Mouse (Mus musculus): ENCODE results near the gene Rbms3.

Gene Rbms3

GRCm38 (mm10) chr9:116701511-116702179 lies 928.1 kb downstream of the Rbms3 start:
- DNase-seq = no peak

GRCm38 (mm10) chr9:116688615-116689014 lies 941.1 kb downstream of the Rbms3 start:
- DNase-seq = no peak

GRCm38 (mm10) chr9:116677142-116677541 lies 952.6 kb downstream of the Rbms3 start:
- DNase-seq = no peak

GRCm38 (mm10) chr9:116676445-116676844 lies 953.3 kb downstream of the Rbms3 start:
- DNase-seq = no peak

GRCm38 (mm10) chr9:116674191-116674590 lies 955.5 kb downstream of the Rbms3 start:
- no peak for DNase-seq

GRCm38 (mm10) chr9:116661026-116661425 lies 968.7 kb downstream of the Rbms3 start:
- no peak for DNase-seq

GRCm38 (mm10) chr9:116659936-116660335 lies 969.8 kb downstream of the Rbms3 start:
- no peak for DNase-seq

GRCm38 (mm10) chr9:116657141-116657540 lies 972.6 kb downstream of the Rbms3 start:
- no peak for DNase-seq

GRCm38 (mm10) chr9:116651414-116651813 lies 978.3 kb downstream of the Rbms3 start:
- DNase-seq = no peak

- no peak for DNase-seq
Observed at GRCm38 (mm10) chr9:116649955-116650354, 979.8 kb downstream of the Rbms3 start.

GRCm38 (mm10) chr9:116649086-116649792 lies 980.5 kb downstream of the Rbms3 start:
- DNase-seq = no peak

- peak; percentile 26 to 68 for DNase-seq
Observed at GRCm38 (mm10) chr9:116644616-116645015, 985.1 kb downstream of the Rbms3 start.

- no peak for DNase-seq
Observed at GRCm38 (mm10) chr9:116640302-116640679, 989.4 kb downstream of the Rbms3 start.

- DNase-seq = no peak
Observed at GRCm38 (mm10) chr9:116639597-116640301, 990.0 kb downstream of the Rbms3 start.

- peak; percentile 23 to 52 for DNase-seq
Observed at GRCm38 (mm10) chr9:116633786-116634185, 995.9 kb downstream of the Rbms3 start.

GRCm38 (mm10) chr9:116633075-116633474 lies 996.6 kb downstream of the Rbms3 start:
- DNase-seq = no peak

GRCm38 (mm10) chr9:116631816-116632215 lies 997.9 kb downstream of the Rbms3 start:
- no peak for DNase-seq

- no peak for DNase-seq
Observed at GRCm38 (mm10) chr9:116630805-116631204, 998.9 kb downstream of the Rbms3 start.

- no peak for DNase-seq
Observed at GRCm38 (mm10) chr9:116620434-116620833, 1009.3 kb downstream of the Rbms3 start.

GRCm38 (mm10) chr9:116618886-116619285 lies 1010.8 kb downstream of the Rbms3 start:
- no peak for DNase-seq

GRCm38 (mm10) chr9:116613276-116613675 lies 1016.4 kb downstream of the Rbms3 start:
- no peak for DNase-seq

- no peak for DNase-seq
Observed at GRCm38 (mm10) chr9:116596046-116596445, 1033.7 kb downstream of the Rbms3 start.

GRCm38 (mm10) chr9:116592486-116592885 lies 1037.2 kb downstream of the Rbms3 start:
- no peak for DNase-seq

GRCm38 (mm10) chr9:116591071-116591470 lies 1038.6 kb downstream of the Rbms3 start:
- no peak for DNase-seq
